Mouse (Mus musculus) liver, embryonic 11.5 days (tissue): ENCODE data around the gene Tfr2. TPM values are rescaled to one million over a fixed set of nuclear protein-coding genes. Genes with fewer than 3 reads are reported as not detected.
A peak's percentile ranks its signal among the peaks of the same experiment; 100 is the strongest.

Experiments
- ATAC-seq: fragments of 200-750 bp; cut with Nextera tagmentation; replicated peaks from 2 replicates; pipeline ENCODE4 v1.8.0; 2017; ENCODE audit warnings: moderate number of reproducible peaks, mild to moderate bottlenecking, moderate TSS enrichment, moderate library complexity; ENCODE audit not compliant: low FRiP score
- DNase-seq: peaks from one replicate; pipeline ENCODE4 v3.0.0-alpha.2; 2017; ENCODE audit warnings: low spot score
- H3K27ac ChIP-seq: fragments of 300-500 bp; sonication (generic); 2 replicates; pipeline ENCODE4 v1.5.1; 2014; ENCODE audit warnings: mild to moderate bottlenecking, low read depth, low read length, control low read depth
- H3K27me3 ChIP-seq: fragments of 300-500 bp; sonication (generic); replicated peaks from 2 replicates; pipeline ENCODE4 v1.6.1; 2014; ENCODE audit warnings: low read length, mixed read lengths; ENCODE audit not compliant: control insufficient read depth, insufficient read depth
- H3K36me3 ChIP-seq: fragments of 300-500 bp; sonication (generic); 2 replicates; pipeline ENCODE4 v1.6.1; 2014; ENCODE audit warnings: mild to moderate bottlenecking, low read length, moderate library complexity, mixed read lengths; ENCODE audit not compliant: control insufficient read depth, insufficient read depth
- H3K4me1 ChIP-seq: fragments of 300-500 bp; sonication (generic); replicated peaks from 2 replicates; pipeline ENCODE4 v1.6.1; 2014; ENCODE audit warnings: low read length, mixed read lengths; ENCODE audit not compliant: control insufficient read depth, insufficient read depth
- H3K4me2 ChIP-seq: fragments of 300-500 bp; sonication (generic); 2 replicates; pipeline ENCODE4 v1.6.1; 2014; ENCODE audit warnings: mild to moderate bottlenecking, control low read depth, moderate library complexity
- H3K4me3 ChIP-seq: fragments of 300-500 bp; sonication (generic); 2 replicates; pipeline ENCODE4 v1.5.1; 2014; ENCODE audit warnings: low read depth, low read length, control low read depth
- H3K9ac ChIP-seq: fragments of 300-500 bp; sonication (generic); 2 replicates; pipeline ENCODE4 v1.6.1; 2014; ENCODE audit warnings: low read depth, low read length, control low read depth
- H3K9me3 ChIP-seq: fragments of 300-500 bp; sonication (generic); 2 replicates; pipeline ENCODE4 v1.6.1; 2016; ENCODE audit warnings: low read length, inconsistent platforms, mixed read lengths; ENCODE audit not compliant: control insufficient read depth
- WGBS: fragments of 180-500 bp; shearing (Covaris S2); extraction: QIAGEN DNeasy Blood & Tissue Kit; methylation state at CpG from one replicate; pipeline ENCODE4 v1.1.7; 2014; 5-methylcytosine and 5-hydroxymethylcytosine counted together
- polyA plus RNA-seq: library from polyadenylated mRNA; unstranded; fragments of >200 nt; fragmentation: Nextera tagmentation; extraction: Ambion mirVana; gene quantifications from 2 replicates; pipeline ENCODE4 v1.2.1, GENCODE M21; 2014

Gene Tfr2
- polyA plus RNA-seq, 1 experiment from 2014 or later = 65.4 TPM

DNA sequence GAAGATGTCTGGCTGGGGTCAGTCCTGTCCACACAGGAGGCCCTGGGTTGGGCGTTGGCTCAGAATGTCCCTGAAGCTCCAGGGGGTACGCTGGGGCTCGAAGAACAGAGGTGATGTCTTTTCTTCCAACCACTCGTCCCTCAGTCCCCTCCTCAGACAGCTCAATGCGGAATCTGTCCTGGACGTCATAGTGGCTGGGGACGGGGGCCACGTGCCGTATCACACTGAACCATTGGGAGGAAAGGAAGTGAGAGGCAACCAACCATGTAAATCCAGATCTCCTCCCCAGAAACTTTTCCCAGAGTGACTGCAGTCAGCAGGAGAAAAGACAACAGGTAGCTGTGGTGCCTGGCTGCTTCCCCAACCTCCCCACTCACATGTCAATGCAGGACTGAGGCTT is 30.0 kb downstream of the Tfr2 start:
- H3K4me1 ChIP-seq = peaks cover 20% of the 10 kb centered on the region
- H3K27ac ChIP-seq = peak overlapping the region; percentile 40; the same call in 1 of the 2 replicates
- H3K4me3 ChIP-seq = peak overlapping the region; percentile 83
- H3K36me3 ChIP-seq = peaks cover 6% of the 10 kb centered on the region
- 54% methylated on average over 9 of the region's 9 CpGs for WGBS
- DNase-seq = no peak
- ATAC-seq = no peak
- no peaks in the 10 kb centered on the region for H3K9me3 ChIP-seq
- peak overlapping the region; percentile 96 for H3K4me2 ChIP-seq
- H3K9ac ChIP-seq = peak overlapping the region; percentile 80
- H3K27me3 ChIP-seq = no peaks in the 10 kb centered on the region

GRCm38 (mm10) chr5:137600281-137600618 is 30.6 kb downstream of the Tfr2 start:
- Histone ChIP-seq H3K36me3 (peaks cover 6% of the 10 kb centered on the region), H3K9ac (peak overlapping the region; percentile 80), H3K4me1 (peaks cover 24% of the 10 kb centered on the region), H3K27me3 (no peaks in the 10 kb centered on the region), H3K27ac (peak overlapping the region; percentile 40), H3K9me3 (no peaks in the 10 kb centered on the region), H3K4me3 (peak overlapping the region; percentile 83), H3K4me2 (peak overlapping the region; percentile 96)
- ATAC-seq (peak; percentile 44), DNase-seq (no peak)
- WGBS = 1% methylated on average over 19 of the region's 19 CpGs

DNA sequence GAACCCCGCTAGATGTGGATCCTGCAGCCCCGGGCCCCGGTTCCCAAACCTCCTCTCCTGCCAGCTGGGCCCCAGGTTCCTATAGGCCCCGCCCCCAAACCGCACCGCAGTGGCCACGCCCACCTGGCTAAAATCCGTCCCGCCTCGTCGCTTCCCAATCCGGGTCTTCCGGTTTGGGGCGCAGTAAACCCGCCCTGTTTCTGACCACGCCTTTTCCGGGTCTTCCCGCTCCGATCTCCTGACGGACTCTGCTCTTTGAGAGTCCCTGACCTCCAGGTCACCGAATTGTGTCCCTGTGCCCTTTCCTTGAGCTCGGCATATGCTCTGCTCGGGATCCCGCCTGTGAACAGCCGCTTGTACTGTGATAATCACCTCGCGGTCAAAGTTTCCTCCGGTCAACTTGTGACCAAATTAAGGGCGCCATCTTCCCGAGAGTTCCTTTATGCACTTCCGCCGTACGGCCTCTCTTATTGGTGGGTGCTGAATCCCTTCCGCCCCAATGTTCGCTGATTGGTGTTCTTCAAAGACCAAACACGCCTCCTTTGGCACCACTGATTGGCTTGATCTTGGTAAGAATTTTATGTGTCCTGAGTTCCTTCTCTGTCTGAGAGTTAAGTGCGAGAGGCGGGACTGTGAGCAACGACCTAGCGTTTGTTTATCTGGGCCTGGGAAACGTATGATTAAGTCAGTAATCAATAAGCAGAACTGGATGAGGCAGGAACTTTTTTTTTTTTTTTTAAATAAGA is 31.2 kb downstream of the Tfr2 start, which contains the start of gene Mospd3:
Gene Mospd3 (minus strand): TSS at position 440 of the 746 bp plus-strand sequence.
- Histone ChIP-seq H3K9ac (peak within 1 kb of the TSS; percentile 80), H3K4me2 (peak within 1 kb of the TSS; percentile 96), H3K36me3 (peaks cover 8% of the 10 kb centered on the region), H3K9me3 (no peaks in the 10 kb centered on the region), H3K27me3 (no peaks in the 10 kb centered on the region), H3K4me3 (peak within 1 kb of the TSS; percentile 83), H3K4me1 (peaks cover 26% of the 10 kb centered on the region), H3K27ac (peak within 1 kb of the TSS; percentile 84)
- ATAC-seq = peak; percentile 91
- peak; percentile 97 for DNase-seq
- WGBS = under 1% methylated on average over 41 of the region's 41 CpGs

DNA sequence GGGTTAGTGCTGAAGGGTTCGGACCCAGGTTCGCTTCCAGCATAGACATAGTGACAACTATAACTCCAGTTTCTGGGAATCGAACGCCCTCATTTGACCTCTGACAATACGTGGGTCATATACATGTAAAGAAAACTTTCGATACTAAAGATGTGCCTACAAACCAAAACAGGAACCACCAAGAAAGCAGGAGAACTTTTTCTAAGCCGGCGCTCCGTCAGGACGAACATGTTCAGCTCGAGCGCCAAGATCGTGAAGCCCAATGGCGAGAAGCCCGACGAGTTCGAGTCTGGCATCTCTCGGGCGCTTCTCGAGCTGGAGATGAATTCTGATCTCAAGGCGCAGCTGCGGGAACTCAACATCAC is 31.7 kb downstream of the Tfr2 start:
- peak overlapping the region; percentile 83 for H3K4me3 ChIP-seq
- WGBS = 1% methylated on average over 22 of the region's 22 CpGs
- ATAC-seq = no peak
- H3K4me1 ChIP-seq = peaks cover 29% of the 10 kb centered on the region
- H3K27ac ChIP-seq = peak overlapping the region; percentile 84
- H3K9me3 ChIP-seq = no peaks in the 10 kb centered on the region
- no peaks in the 10 kb centered on the region for H3K27me3 ChIP-seq
- peak overlapping the region; percentile 68 for H3K9ac ChIP-seq
- DNase-seq = peak; percentile 65
- H3K36me3 ChIP-seq = peaks cover 10% of the 10 kb centered on the region
- peak overlapping the region; percentile 72 for H3K4me2 ChIP-seq

- Histone ChIP-seq H3K9me3 (no peaks in the 10 kb centered on the region), H3K36me3 (peaks cover 9% of the 10 kb centered on the region; the same call in 1 of the 2 replicates), H3K4me1 (peaks cover 32% of the 10 kb centered on the region), H3K9ac (no peak overlapping the region), H3K4me2 (peak overlapping the region; percentile 49), H3K27ac (no peak overlapping the region), H3K27me3 (peaks cover 7% of the 10 kb centered on the region), H3K4me3 (0 out of 2 replicates have a peak overlapping the region, but pooled peaks have one; percentile 10)
- ATAC-seq = no peak
- DNase-seq = no peak
- 28% methylated on average over 26 of the region's 26 CpGs for WGBS
Measured at GRCm38 (mm10) chr5:137607860-137608653, 38.4 kb downstream of the Tfr2 start.

DNA sequence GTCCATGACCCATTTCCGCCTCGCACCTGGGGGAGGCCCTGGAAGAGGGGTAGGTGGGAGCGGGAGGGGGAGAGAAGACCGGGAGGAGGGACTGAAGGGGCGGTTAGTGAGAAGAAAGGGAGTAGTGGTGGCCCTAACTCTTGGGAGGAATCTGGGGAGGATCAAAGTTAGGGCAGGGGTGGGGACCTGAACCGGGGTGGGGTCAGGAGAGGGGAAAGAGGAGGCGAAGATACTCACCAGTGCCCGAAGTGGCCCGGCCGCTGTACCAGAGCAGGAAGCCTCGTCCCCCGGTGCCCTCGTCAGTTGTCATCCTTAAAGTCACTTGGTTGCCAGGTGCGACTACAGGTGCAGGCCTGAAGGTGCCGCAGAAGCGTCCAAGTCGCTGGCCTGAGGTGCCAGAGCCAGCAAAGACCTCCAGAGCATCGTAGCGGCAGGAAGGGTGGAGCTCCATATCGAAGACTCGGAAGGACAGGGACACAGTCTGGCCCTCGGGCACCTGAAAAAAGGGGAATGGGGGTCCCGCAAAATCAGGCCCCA is 39.1 kb downstream of the Tfr2 start:
- peaks cover 9% of the 10 kb centered on the region; the same call in 1 of the 2 replicates for H3K36me3 ChIP-seq
- DNase-seq (no peak), ATAC-seq (no peak)
- 34% methylated on average over 23 of the region's 23 CpGs for WGBS
- no peaks in the 10 kb centered on the region for H3K9me3 ChIP-seq
- H3K27me3 ChIP-seq = peaks cover 7% of the 10 kb centered on the region
- peak overlapping the region; percentile 49 for H3K4me2 ChIP-seq
- 0 out of 2 replicates have a peak overlapping the region, but pooled peaks have one; percentile 10 for H3K4me3 ChIP-seq
- H3K27ac ChIP-seq = no peak overlapping the region
- H3K9ac ChIP-seq = no peak overlapping the region
- peaks cover 34% of the 10 kb centered on the region for H3K4me1 ChIP-seq

DNA sequence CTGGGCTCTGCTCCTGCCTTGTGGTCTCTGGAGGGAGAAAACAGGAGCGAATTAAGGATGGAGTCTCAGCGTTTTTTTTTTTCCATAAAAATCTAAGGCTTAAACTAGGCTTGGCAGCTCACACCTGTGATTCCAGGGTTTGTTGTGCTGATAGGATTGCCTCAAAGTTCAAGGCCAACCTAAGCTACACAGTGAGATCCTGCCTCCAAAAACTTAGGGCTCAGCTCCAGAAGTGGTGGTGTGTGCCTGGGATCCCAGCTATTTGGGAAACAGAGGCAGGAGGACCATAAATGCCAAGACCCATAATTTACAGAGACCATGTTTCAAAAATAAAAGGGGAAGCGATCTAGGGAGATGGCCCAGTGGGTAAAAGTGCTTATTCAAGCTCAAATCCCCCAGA is 39.7 kb downstream of the Tfr2 start:
- H3K27ac ChIP-seq = no peak overlapping the region
- peaks cover 7% of the 10 kb centered on the region for H3K27me3 ChIP-seq
- H3K9ac ChIP-seq = no peak overlapping the region
- ATAC-seq (no peak), DNase-seq (no peak)
- peaks cover 7% of the 10 kb centered on the region; the same call in 1 of the 2 replicates for H3K36me3 ChIP-seq
- H3K9me3 ChIP-seq = no peaks in the 10 kb centered on the region
- WGBS = 67% methylated on average over 3 of the region's 3 CpGs
- no peak overlapping the region for H3K4me2 ChIP-seq
- H3K4me3 ChIP-seq = no peak overlapping the region
- peaks cover 34% of the 10 kb centered on the region for H3K4me1 ChIP-seq

- Histone ChIP-seq H3K9me3 (no peaks in the 10 kb centered on the region), H3K9ac (0 out of 2 replicates have a peak overlapping the region, but pooled peaks have one; percentile 3), H3K36me3 (peaks cover 7% of the 10 kb centered on the region; the same call in 1 of the 2 replicates), H3K4me2 (peak overlapping the region; percentile 56), H3K4me1 (peaks cover 32% of the 10 kb centered on the region), H3K27ac (no peak overlapping the region), H3K27me3 (peaks cover 7% of the 10 kb centered on the region), H3K4me3 (peak overlapping the region; percentile 28)
- DNase-seq (no peak), ATAC-seq (no peak)
- WGBS = 60% methylated on average over 4 of the region's 4 CpGs
Measured at GRCm38 (mm10) chr5:137610056-137610455, 40.4 kb downstream of the Tfr2 start.
